In genomic region chr19:15465063-15465760, GRCm38 (mm10) we compare ENCODE assay signal across 22 mouse cellular contexts.
DNase-seq lines count a peak whose midpoint lies in the region; ATAC-seq lines count a peak whose summit lies in the region.
"Had no signal": no experiment of that assay in that cellular context is flagged by ENCODE, and none has a peak within 500 bp of the region (broad histone marks: within the 10 kb centered on the region; RNA-seq: fewer than 3 reads in every experiment).

No protein-coding gene starts in this region.

- H3K9ac ChIP-seq in limb, embryonic 11.5 days (ENCODE audit: low read length), result no peak overlapping the region
- H3K9ac ChIP-seq in limb, embryonic 12.5 days (replicated peaks), result no peak overlapping the region
- H3K9ac ChIP-seq: heart, embryonic 15.5 days; liver, embryonic 13.5 days; midbrain, embryonic 13.5 days had no signal

- no peak overlapping the region for H3K4me2 ChIP-seq in limb, embryonic 11.5 days (ENCODE audit: low read depth, severe bottlenecking)
- peak overlapping the region; percentile 17; the same call in 1 of the 2 replicates for H3K4me2 ChIP-seq in limb, embryonic 12.5 days
- H3K4me2 ChIP-seq: heart, embryonic 15.5 days; liver, embryonic 13.5 days; midbrain, embryonic 13.5 days had no signal

- no peak for ATAC-seq in limb, embryonic 11.5 days (ENCODE audit: insufficient number of reproducible peaks, low FRiP score, low TSS enrichment, low read depth)
- no peak for ATAC-seq in limb, embryonic 12.5 days (ENCODE audit: insufficient number of reproducible peaks, insufficient read depth, low FRiP score, low TSS enrichment, low read depth)
- ATAC-seq: midbrain, embryonic 13.5 days had no signal

- no peaks in the 10 kb centered on the region for H3K4me1 ChIP-seq in limb, embryonic 11.5 days (ENCODE audit: control insufficient read depth, insufficient read depth, low read length)
- peaks cover 12% of the 10 kb centered on the region for H3K4me1 ChIP-seq in limb, embryonic 10.5 days
- peaks cover 5% of the 10 kb centered on the region for H3K4me1 ChIP-seq in limb, embryonic 12.5 days (replicated peaks)
- H3K4me1 ChIP-seq: heart, embryonic 15.5 days; liver, embryonic 13.5 days; midbrain, embryonic 13.5 days had no signal

- H3K27me3 ChIP-seq in limb, embryonic 11.5 days (ENCODE audit: control insufficient read depth, insufficient read depth, low read length), result no peaks in the 10 kb centered on the region
- peaks cover 3% of the 10 kb centered on the region; the same call in 1 of the 2 replicates for H3K27me3 ChIP-seq in limb, embryonic 10.5 days (ENCODE audit: low read depth, poor library complexity, severe bottlenecking)
- H3K27me3 ChIP-seq in limb, embryonic 12.5 days, result no peaks in the 10 kb centered on the region
- H3K27me3 ChIP-seq: heart, embryonic 15.5 days; liver, embryonic 13.5 days; midbrain, embryonic 13.5 days had no signal

- no peaks in the 10 kb centered on the region for H3K36me3 ChIP-seq in limb, embryonic 11.5 days (ENCODE audit: control insufficient read depth, insufficient read depth, low read length)
- no peaks in the 10 kb centered on the region for H3K36me3 ChIP-seq in limb, embryonic 10.5 days
- no peaks in the 10 kb centered on the region for H3K36me3 ChIP-seq in limb, embryonic 12.5 days
- H3K36me3 ChIP-seq: heart, embryonic 15.5 days; liver, embryonic 13.5 days; midbrain, embryonic 13.5 days had no signal

- DNase-seq in embryo, embryonic 10 days (ENCODE audit: low spot score), result peak; percentile 25
- DNase-seq in embryo, embryonic 9.5 days (ENCODE audit: extremely low spot score), result no peak
- DNase-seq in limb, embryonic 11.5 days (ENCODE audit: low spot score), result peak; percentile 23
- no peak for DNase-seq in limb, embryonic 10.5 days (ENCODE audit: low spot score)
- peak; percentile 48 for DNase-seq in embryo, embryonic 10.5 days (ENCODE audit: low spot score)
- no peak for DNase-seq in adrenal gland, postnatal 25 days
- no peak for DNase-seq in thymus, postnatal 0 days (ENCODE audit: low spot score)
- DNase-seq: adrenal gland, postnatal 14 days; cerebellum, adult 11-12 months; cerebellum, postnatal 10 days; gastrocnemius, adult 2 months; heart, postnatal 36 days; kidney, adult 18-20 months; layer of hippocampus, postnatal 36 days; liver, embryonic 13.5 days; lung, adult 2 months; lung, postnatal 14 days; right cerebral cortex, postnatal 14 days; thymus, postnatal 25 days had no signal

- H3K4me3 ChIP-seq in limb, embryonic 11.5 days (ENCODE audit: low read depth, low read length), result no peak overlapping the region
- no peak overlapping the region for H3K4me3 ChIP-seq in limb, embryonic 10.5 days
- H3K4me3 ChIP-seq in limb, embryonic 12.5 days (replicated peaks), result no peak overlapping the region
- H3K4me3 ChIP-seq: gastrocnemius, adult 2 months; heart, embryonic 15.5 days; liver, embryonic 13.5 days; midbrain, embryonic 13.5 days had no signal

- no peak overlapping the region for H3K27ac ChIP-seq in limb, embryonic 11.5 days (replicated peaks; ENCODE audit: low read depth, low read length)
- H3K27ac ChIP-seq in limb, embryonic 10.5 days, result no peak overlapping the region
- no peak overlapping the region for H3K27ac ChIP-seq in limb, embryonic 12.5 days
- H3K27ac ChIP-seq: gastrocnemius, adult 2 months; heart, embryonic 15.5 days; liver, embryonic 13.5 days; midbrain, embryonic 13.5 days had no signal

- no peaks in the 10 kb centered on the region for H3K9me3 ChIP-seq in limb, embryonic 11.5 days (ENCODE audit: control insufficient read depth, low read length)
- no peaks in the 10 kb centered on the region for H3K9me3 ChIP-seq in limb, embryonic 10.5 days (replicated peaks)
- no peaks in the 10 kb centered on the region for H3K9me3 ChIP-seq in limb, embryonic 12.5 days
- H3K9me3 ChIP-seq: heart, embryonic 15.5 days; liver, embryonic 13.5 days; midbrain, embryonic 13.5 days had no signal

- 11% methylated on average over 9 of the region's 9 CpGs for WGBS in limb, embryonic 11.5 days
- WGBS in limb, embryonic 10.5 days, result 20% methylated on average over 9 of the region's 9 CpGs
- WGBS in limb, embryonic 12.5 days, result 13% methylated on average over 9 of the region's 9 CpGs

Comparison
In these comparisons a context has a peak if more than half of its experiments do, and no peak if none do; other contexts are left out.
1. DNase-seq: peak in embryo, embryonic 10 days (single experiment), limb, embryonic 11.5 days (single experiment) and embryo, embryonic 10.5 days (single experiment); none in embryo, embryonic 9.5 days (single experiment), limb, embryonic 10.5 days (single experiment), adrenal gland, postnatal 25 days (single experiment) and thymus, postnatal 0 days (single experiment).